Mouse (Mus musculus) skeletal muscle tissue, adult 2 months (tissue): ENCODE measurements around the gene Gm20388.
"Not testable (repeated sequence)": the region's sequence is repeated elsewhere in the genome, so short reads cannot be mapped to it uniquely, and the experiment has no call there.

ENCODE experiments used
- DNase-seq: peaks from one replicate; pipeline ENCODE4 v3.0.0-alpha.2; 2012; ENCODE audit warnings: low read depth, low spot score

Gm20388 gene

GRCm38 (mm10) chr8:121129265-121129940, 1218.8 kb downstream of the Gm20388 start:
- no peak for DNase-seq

DNA sequence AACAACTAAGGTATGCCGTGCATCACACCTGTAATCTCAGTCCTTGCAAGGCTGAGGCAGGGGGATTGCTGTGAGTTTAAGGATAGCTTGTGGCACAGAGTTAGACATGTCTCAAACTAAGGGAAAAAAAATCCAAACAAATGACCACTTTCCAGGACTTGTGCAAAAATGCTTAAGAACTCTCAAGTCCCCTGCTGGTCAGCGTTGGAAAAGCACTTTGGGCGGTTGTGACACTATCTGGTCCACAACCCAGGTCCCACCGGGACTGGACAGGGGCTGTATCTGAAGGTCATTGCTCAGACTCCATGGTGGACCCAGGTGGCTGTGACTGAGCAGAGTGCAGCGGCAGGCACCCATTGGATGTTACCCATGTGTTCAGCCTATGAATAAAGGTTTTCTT, 1219.9 kb downstream of the Gm20388 start:
- DNase-seq: no peak

DNA sequence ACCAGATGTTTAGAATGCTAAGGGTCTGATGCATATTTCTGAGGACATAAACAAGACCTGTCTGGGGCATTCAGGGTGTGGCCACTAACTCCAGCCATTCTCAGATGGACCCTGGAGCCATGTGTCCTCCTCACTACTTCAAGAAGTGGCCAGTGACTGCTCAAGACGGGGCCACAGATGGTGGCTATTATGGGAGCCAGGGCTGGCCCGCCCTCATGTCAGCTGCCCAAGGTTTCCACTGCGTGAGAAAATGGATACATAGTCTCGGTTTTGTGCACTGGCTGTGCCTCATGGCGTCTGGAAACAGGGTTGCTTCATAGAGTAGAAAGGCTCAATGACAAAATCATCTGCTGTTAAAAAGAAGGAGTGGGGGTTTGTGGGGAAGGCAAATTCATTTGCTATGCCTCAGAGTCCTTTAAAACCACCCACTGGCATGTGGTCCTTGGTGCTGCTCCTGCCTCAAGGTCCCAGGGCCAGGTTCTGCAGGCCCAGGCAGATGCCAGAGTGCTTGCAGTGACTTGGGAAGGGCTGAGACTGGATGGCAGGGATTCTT, 1222.4 kb downstream of the Gm20388 start:
- DNase-seq: no peak

GRCm38 (mm10) chr8:121134102-121134501, 1223.5 kb downstream of the Gm20388 start:
- DNase-seq: no peak

DNA sequence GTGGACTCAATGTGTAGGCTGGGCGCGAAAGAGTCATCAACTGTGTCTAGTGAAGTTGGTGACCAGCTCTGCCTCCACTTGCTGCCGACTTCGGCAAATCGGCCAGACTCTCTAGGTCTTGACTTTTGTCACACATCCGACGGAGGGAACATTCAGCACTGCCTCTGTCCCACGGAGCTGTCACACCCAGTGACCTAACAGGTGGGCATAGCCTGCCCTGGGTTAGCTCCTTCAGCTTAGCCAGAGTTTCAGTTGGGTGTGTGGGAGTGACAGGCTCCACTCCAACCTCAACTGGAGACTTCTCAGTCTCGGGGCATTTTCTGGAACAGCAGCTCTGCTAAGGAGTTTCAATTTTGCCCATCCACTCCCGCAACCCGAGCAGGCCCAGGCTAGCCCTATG, 1223.9 kb downstream of the Gm20388 start:
- no peak for DNase-seq

DNA sequence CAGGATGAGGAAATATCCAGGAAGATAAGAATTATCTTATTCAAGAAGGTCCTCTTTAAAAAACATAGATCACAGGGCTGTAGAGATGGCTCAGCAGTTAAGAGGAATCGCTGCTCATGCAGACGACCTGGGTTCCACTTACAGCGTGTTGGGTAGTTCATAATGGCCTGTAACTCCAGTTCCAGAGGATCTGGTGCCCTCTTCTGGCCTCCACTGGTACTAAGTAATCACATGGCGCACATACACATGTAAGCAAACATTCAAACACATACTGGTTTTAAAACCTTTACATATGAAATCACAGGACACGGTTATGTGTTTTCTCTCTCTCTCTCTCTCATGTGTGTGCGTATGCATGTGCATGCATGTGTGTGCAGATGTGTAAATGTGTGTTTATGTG, 1226.2 kb downstream of the Gm20388 start:
- DNase-seq: no peak

GRCm38 (mm10) chr8:121145457-121146134, 1235.0 kb downstream of the Gm20388 start:
- DNase-seq: not testable (repeated sequence)

DNA sequence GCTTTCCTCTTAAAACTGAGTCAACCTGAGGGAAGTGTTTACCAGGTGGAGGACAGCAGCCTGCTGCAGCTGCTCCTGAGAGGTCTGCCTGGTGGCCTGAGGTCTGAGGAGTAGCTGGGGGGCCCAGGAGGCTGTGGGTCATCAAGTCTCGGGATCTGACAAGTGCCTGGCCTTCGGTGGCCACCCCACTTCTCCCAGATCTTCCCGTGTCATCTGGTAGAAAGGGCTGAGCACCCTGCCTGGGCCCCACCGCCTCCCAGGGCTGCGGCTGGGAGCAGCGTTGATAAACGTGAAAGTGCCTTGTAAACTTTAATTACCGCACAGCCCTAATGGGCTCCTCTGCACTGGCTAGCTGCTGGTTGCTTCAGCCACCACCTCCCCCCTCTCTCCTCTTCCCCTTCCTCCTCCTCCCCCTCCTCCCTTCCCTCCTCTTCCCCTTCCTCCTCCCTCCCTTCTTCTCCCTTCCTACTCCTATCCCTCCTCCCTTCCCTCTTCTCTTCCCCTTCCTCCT, 1238.0 kb downstream of the Gm20388 start:
- DNase-seq: no peak

GRCm38 (mm10) chr8:121152394-121152793, 1241.8 kb downstream of the Gm20388 start:
- peak; percentile 37 for DNase-seq

- DNase-seq: no peak
These were observed 1246.4 kb downstream of the Gm20388 start for GRCm38 (mm10) chr8:121156990-121157491.

- DNase-seq: no peak
These were observed 1248.2 kb downstream of the Gm20388 start for GRCm38 (mm10) chr8:121158812-121159211.

- DNase-seq: no peak
These were observed 1250.8 kb downstream of the Gm20388 start for GRCm38 (mm10) chr8:121161437-121161836.

DNA sequence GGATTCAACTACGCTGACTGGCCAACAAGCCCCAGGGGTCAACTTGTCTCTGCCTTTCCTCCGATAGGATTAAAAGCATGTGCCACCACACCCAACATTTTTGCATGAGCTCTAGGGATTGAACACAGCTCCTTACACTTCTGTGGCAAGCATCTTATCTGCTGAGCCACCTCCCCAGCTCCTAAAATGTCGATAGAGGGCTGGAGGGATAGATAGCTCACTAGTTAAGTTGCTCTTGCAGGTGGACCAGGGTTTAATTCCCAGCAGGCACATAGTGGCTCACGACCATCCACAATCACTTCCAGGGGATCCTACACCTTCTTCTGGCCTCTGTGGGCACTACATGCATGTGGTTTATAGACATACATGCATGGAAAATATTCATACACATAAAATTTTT, 1251.8 kb downstream of the Gm20388 start:
- no peak for DNase-seq

DNA sequence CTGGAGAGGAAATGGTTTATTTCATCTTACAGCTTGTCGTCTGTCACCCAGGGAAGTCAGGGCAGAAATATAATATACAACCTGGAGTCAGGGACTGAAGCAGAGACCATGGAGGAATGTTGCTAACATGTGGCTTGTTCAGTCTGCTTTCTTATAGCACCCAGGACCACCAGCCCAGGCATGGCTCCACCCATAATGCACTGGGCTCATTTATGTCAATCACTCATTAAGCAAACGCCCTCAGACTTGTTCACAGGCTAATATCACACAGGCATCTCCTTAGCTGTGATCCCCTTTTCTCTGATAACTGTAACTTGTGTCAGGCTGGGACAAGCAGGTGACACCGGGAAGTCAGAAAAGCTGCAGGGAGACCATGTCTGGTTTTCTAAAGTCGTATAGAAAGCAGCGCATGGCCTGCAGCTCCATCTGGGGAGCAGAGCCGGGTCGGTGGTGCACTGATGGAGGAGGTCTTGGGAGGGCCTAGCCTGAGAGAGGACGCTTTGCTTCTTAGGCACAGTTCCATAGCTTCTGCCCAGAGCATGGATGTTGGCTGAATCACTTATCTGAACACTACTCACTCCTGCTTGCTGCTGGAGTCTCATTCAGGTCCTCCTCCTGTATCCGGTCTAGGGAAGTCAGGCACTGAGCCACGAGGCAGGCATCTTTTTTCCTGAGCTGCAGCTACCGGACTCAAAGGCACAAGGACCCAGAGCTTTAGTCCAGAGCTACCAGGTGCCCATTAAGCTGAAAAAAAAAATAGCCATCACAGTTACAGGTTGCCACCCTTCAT, 1252.5 kb downstream of the Gm20388 start:
- DNase-seq: no peak

GRCm38 (mm10) chr8:121164017-121164469, 1253.4 kb downstream of the Gm20388 start:
- no peak for DNase-seq

GRCm38 (mm10) chr8:121168033-121168432, 1257.4 kb downstream of the Gm20388 start:
- DNase-seq: no peak

DNA sequence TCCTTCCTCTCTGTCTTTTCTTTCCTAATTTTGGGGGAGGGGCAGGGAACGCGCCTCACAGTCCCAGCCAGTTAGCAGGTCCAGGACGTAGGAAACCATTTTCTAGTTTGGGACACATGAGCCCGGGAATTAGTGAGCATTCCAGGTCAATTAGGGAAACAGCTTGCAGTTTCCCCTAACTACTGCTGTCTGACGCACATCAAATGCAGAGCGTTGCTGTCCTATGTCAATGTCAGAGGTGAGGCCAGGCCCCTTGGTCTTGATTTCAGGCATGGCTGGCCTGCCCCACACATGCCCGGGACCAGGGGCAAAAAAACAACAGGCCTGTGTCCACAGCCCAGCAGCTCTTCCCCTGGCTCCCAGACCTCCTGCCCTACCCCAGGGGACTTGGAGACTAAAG, 1259.5 kb downstream of the Gm20388 start:
- DNase-seq: no peak

DNA sequence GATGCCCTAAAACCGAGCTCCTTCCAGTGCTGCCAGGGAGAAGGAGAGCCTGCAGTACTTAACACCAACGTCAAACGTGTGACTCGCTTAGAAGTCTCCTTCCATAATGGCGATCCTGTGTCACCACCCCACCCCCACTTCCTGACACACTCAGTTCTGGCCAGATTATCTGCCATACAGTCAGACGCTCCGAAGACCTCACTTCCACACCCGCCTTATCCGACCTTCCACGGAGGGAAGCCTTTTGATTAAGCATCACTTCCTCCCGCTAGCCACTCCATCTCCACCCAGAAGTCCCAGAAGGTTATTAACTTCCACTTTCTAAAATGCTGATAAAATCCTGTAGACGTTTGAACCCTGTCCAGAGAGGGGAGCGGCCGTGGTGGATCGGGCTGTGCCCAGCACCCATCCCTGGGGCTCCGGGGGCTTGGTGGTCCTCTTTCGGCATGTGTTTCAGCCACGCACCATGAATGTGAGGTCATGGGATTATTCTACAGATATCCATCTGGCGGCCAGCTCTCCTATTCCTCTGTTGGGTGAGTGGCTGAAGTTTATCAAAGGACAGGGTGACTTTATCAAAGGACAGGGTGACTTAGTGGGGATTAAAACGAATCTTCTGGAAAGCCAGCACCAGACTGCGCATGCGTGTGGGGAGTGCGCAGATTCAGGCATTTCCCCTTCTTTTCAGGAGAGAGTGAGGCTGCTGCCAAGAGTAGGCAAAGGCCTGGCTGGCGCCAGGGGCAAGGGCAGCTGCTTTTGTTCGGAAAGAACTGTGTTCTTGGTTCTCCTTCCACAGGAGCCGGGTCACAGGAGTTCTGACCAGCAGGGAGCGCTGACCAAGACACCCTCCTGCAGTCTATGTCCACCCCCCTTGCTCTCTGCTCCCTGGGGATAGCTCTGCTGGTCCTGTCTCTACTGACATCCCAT, 1260.2 kb downstream of the Gm20388 start:
- DNase-seq: peak; percentile 4

GRCm38 (mm10) chr8:121172567-121172966, 1261.9 kb downstream of the Gm20388 start:
- no peak for DNase-seq

- no peak for DNase-seq
These were observed 1263.5 kb downstream of the Gm20388 start for GRCm38 (mm10) chr8:121174178-121174577.
